Mouse (Mus musculus) neural tube, embryonic 11.5 days (tissue): ENCODE measurements at regions not wholly inside any gene's neighbourhood (a gene's known extent, or its start where the extent isn't known, plus 50 kb on each side); places are given as distances from the start of the nearest gene placed in this dataset.
"Not testable (repeated sequence)": the region's sequence is repeated elsewhere in the genome, so short reads cannot be mapped to it uniquely, and the experiment has no call there.

Experiments
- ATAC-seq: fragments of 200-750 bp; cut with Nextera tagmentation; 2 replicates; pipeline ENCODE4 v1.8.0; 2017; ENCODE audit warnings: moderate number of reproducible peaks, mild to moderate bottlenecking, moderate TSS enrichment, moderate library complexity; ENCODE audit not compliant: insufficient read depth, low FRiP score, low TSS enrichment
- DNase-seq: peaks from one replicate; pipeline ENCODE4 v3.0.0-alpha.2; 2015; ENCODE audit warnings: low spot score
- H3K27ac ChIP-seq: fragments of 300-500 bp; sonication (generic); 2 replicates; pipeline ENCODE4 v1.5.1; 2014; ENCODE audit warnings: low read depth, mild to moderate bottlenecking, low read length
- H3K27me3 ChIP-seq: fragments of 300-500 bp; sonication (generic); 2 replicates; pipeline ENCODE4 v1.6.1; 2014; ENCODE audit warnings: mild to moderate bottlenecking, low read length, mixed read lengths; ENCODE audit not compliant: control insufficient read depth, insufficient read depth
- H3K36me3 ChIP-seq: fragments of 300-500 bp; sonication (generic); 2 replicates; pipeline ENCODE4 v1.6.1; 2014; ENCODE audit warnings: mild to moderate bottlenecking, low read length, moderate library complexity, mixed read lengths; ENCODE audit not compliant: control insufficient read depth, insufficient read depth
- H3K4me1 ChIP-seq: fragments of 300-500 bp; sonication (generic); 2 replicates; pipeline ENCODE4 v1.6.1; 2014; ENCODE audit warnings: low read length, mixed read lengths; ENCODE audit not compliant: control insufficient read depth, insufficient read depth
- H3K4me2 ChIP-seq: fragments of 300-500 bp; sonication (generic); 2 replicates; pipeline ENCODE4 v1.6.1; 2014; ENCODE audit warnings: low read depth, mild to moderate bottlenecking, moderate library complexity
- H3K4me3 ChIP-seq: fragments of 300-500 bp; sonication (generic); 2 replicates; pipeline ENCODE4 v1.5.1; 2014; ENCODE audit warnings: low read depth, low read length
- H3K9ac ChIP-seq: fragments of 300-500 bp; sonication (generic); 2 replicates; pipeline ENCODE4 v1.6.1; 2014; ENCODE audit warnings: mild to moderate bottlenecking, low read length
- H3K9me3 ChIP-seq: fragments of 300-500 bp; sonication (generic); 2 replicates; pipeline ENCODE4 v1.6.1; 2016; ENCODE audit warnings: low read length; ENCODE audit not compliant: control insufficient read depth
- WGBS: fragments of 180-500 bp; shearing (Covaris S2); extraction: QIAGEN DNeasy Blood & Tissue Kit; methylation state at CpG from one replicate; pipeline ENCODE4 v1.1.7; 2014; 5-methylcytosine and 5-hydroxymethylcytosine counted together

- no peaks in the 10 kb centered on the region for H3K27me3 ChIP-seq
- no peaks in the 10 kb centered on the region for H3K4me1 ChIP-seq
- no peak overlapping the region for H3K4me3 ChIP-seq
- no peaks in the 10 kb centered on the region for H3K36me3 ChIP-seq
- no peak for ATAC-seq
- no peak overlapping the region for H3K27ac ChIP-seq
- DNase-seq: no peak
- no peaks in the 10 kb centered on the region for H3K9me3 ChIP-seq
- no peak overlapping the region for H3K9ac ChIP-seq
- WGBS: 87% methylated on average over 7 of the region's 7 CpGs
- H3K4me2 ChIP-seq: no peak overlapping the region
These were observed 127.1 kb downstream of the Cyld start for GRCm38 (mm10) chr8:88823931-88824330.

GRCm38 (mm10) chr8:88820275-88820850 is 123.5 kb downstream of the Cyld start:
- H3K27me3 ChIP-seq: no peaks in the 10 kb centered on the region
- ATAC-seq: no peak
- no peak for DNase-seq
- H3K36me3 ChIP-seq: no peaks in the 10 kb centered on the region
- H3K27ac ChIP-seq: no peak overlapping the region
- H3K9ac ChIP-seq: no peak overlapping the region
- H3K9me3 ChIP-seq: no peaks in the 10 kb centered on the region
- H3K4me2 ChIP-seq: no peak overlapping the region
- H3K4me1 ChIP-seq: no peaks in the 10 kb centered on the region
- 84% methylated on average over 5 of the region's 5 CpGs for WGBS
- H3K4me3 ChIP-seq: no peak overlapping the region

- H3K4me1 ChIP-seq: no peaks in the 10 kb centered on the region
- 78% methylated on average over 5 of the region's 5 CpGs for WGBS
- no peaks in the 10 kb centered on the region for H3K27me3 ChIP-seq
- H3K36me3 ChIP-seq: no peaks in the 10 kb centered on the region
- H3K4me3 ChIP-seq: no peak overlapping the region
- ATAC-seq: no peak
- H3K9me3 ChIP-seq: no peaks in the 10 kb centered on the region
- no peak overlapping the region for H3K4me2 ChIP-seq
- no peak overlapping the region for H3K27ac ChIP-seq
- DNase-seq: no peak
- H3K9ac ChIP-seq: no peak overlapping the region
These were observed 119.6 kb downstream of the Cyld start for GRCm38 (mm10) chr8:88816461-88816860.

GRCm38 (mm10) chr8:88814246-88814645 is 117.4 kb downstream of the Cyld start:
- H3K4me1 ChIP-seq: no peaks in the 10 kb centered on the region

GRCm38 (mm10) chr8:88812901-88813676 is 116.3 kb downstream of the Cyld start:
- 49% methylated on average over 27 of the region's 27 CpGs for WGBS
- no peak for ATAC-seq
- no peaks in the 10 kb centered on the region for H3K4me1 ChIP-seq
- H3K4me2 ChIP-seq: no peak overlapping the region
- no peaks in the 10 kb centered on the region for H3K9me3 ChIP-seq
- no peak for DNase-seq
- no peaks in the 10 kb centered on the region for H3K36me3 ChIP-seq
- no peak overlapping the region for H3K27ac ChIP-seq
- no peaks in the 10 kb centered on the region for H3K27me3 ChIP-seq
- H3K9ac ChIP-seq: no peak overlapping the region
- no peak overlapping the region for H3K4me3 ChIP-seq

More at GRCm38 (mm10) chr8:88814246-88814645, 117.4 kb downstream of the Cyld start:
- DNase-seq (no peak), ATAC-seq (no peak)
- Histone ChIP-seq H3K4me2 (no peak overlapping the region), H3K9me3 (no peaks in the 10 kb centered on the region), H3K9ac (no peak overlapping the region), H3K27ac (no peak overlapping the region), H3K36me3 (no peaks in the 10 kb centered on the region), H3K27me3 (no peaks in the 10 kb centered on the region), H3K4me3 (no peak overlapping the region)
- WGBS: 91% methylated on average over 6 of the region's 6 CpGs

- H3K4me3 ChIP-seq, H3K4me1 ChIP-seq, H3K27ac ChIP-seq, H3K27me3 ChIP-seq, H3K9me3 ChIP-seq, ATAC-seq, DNase-seq, H3K36me3 ChIP-seq, H3K9ac ChIP-seq, H3K4me2 ChIP-seq: not testable (repeated sequence)
- WGBS: 93% methylated on average over 10 of the region's 10 CpGs
These were observed 110.0 kb downstream of the Cyld start for GRCm38 (mm10) chr8:88806851-88807250.
